Mouse (Mus musculus) liver, postnatal 0 days (tissue): ENCODE results near the gene Spint5.

Experiments used
- CTCF ChIP-seq: sonication (generic); IDR thresholded peaks from 2 replicates; pipeline ENCODE4 v1.5.1; 2016; ENCODE audit warnings: antibody characterized with exemption, low read depth
- EP300 ChIP-seq: IDR thresholded peaks from 2 replicates; pipeline ENCODE4 v1.6.1; 2016; ENCODE audit warnings: antibody characterized with exemption, low read depth, mild to moderate bottlenecking

DNA sequence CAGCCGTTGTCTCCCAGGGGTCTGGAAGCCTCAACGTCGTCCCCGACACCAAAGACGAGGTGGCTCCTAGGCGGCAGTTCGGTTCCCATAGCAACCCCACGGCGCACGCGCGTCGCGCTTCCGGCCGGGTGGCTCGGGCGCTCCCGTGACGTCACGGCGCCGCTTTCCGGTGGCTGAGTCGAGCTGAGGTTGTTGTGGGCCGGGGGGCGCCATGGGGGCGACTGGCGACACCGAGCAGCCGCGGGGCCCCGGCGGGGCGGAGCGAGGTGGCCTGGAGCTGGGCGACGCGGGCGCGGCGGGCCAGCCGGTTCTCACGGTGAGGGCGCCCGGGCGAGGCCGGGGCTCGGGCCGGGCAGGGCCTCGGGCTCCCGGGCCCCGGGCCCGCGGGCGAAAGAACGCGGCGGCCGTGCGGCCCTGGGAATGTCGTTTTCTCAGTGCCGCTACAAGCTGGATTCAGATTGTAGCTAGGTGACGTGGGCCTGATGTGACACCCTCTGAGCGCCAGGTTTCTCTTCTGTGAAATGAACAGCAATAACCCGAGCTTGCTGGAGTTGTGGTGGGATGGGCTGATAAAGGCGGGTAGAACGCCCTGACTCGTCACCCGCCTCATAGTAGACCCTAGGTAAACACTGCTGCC, 30.9 kb downstream of the Spint5 start, which contains the start of the genes Wfdc3 and Dnttip1:
- TF ChIP-seq EP300 (no peak), CTCF (no peak)
